Mouse (Mus musculus) intestine, postnatal 0 days (tissue): ENCODE results near the gene Lamtor2. TPM values are rescaled to one million over a fixed set of nuclear protein-coding genes. Genes with fewer than 3 reads are reported as not detected.

Experiments used
- ATAC-seq: fragments of 200-750 bp; cut with Nextera tagmentation; 2 replicates; pipeline ENCODE4 v1.8.0; 2017; ENCODE audit warnings: mild to moderate bottlenecking, moderate TSS enrichment, moderate library complexity
- H3K27ac ChIP-seq: fragments of 300-500 bp; sonication (generic); 2 replicates; pipeline ENCODE4 v1.5.1; 2014; ENCODE audit warnings: mild to moderate bottlenecking, low read depth, low read length, moderate library complexity
- H3K27me3 ChIP-seq: fragments of 300-500 bp; sonication (generic); replicated peaks from 2 replicates; pipeline ENCODE4 v1.6.1; 2014; ENCODE audit warnings: low read length, mixed read lengths; ENCODE audit not compliant: control insufficient read depth, insufficient read depth
- H3K36me3 ChIP-seq: fragments of 300-500 bp; sonication (generic); 2 replicates; pipeline ENCODE4 v1.6.1; 2014; ENCODE audit warnings: mild to moderate bottlenecking, moderate library complexity; ENCODE audit not compliant: control insufficient read depth, insufficient read depth
- H3K4me1 ChIP-seq: fragments of 300-500 bp; sonication (generic); replicated peaks from 2 replicates; pipeline ENCODE4 v1.6.1; 2014; ENCODE audit warnings: antibody characterized with exemption, low read length, mixed read lengths; ENCODE audit not compliant: control insufficient read depth, insufficient read depth
- H3K4me2 ChIP-seq: fragments of 300-500 bp; sonication (generic); replicated peaks from 2 replicates; pipeline ENCODE4 v1.6.1; 2014; ENCODE audit warnings: low read depth, mild to moderate bottlenecking, moderate library complexity
- H3K4me3 ChIP-seq: fragments of 300-500 bp; sonication (generic); 2 replicates; pipeline ENCODE4 v1.5.1; 2014; ENCODE audit warnings: low read depth, low read length
- H3K9ac ChIP-seq: fragments of 300-500 bp; sonication (generic); 2 replicates; pipeline ENCODE4 v1.6.1; 2014; ENCODE audit warnings: mild to moderate bottlenecking, low read depth, low read length
- H3K9me3 ChIP-seq: fragments of 300-500 bp; sonication (generic); 2 replicates; pipeline ENCODE4 v1.6.1; 2016; ENCODE audit warnings: mixed run types; ENCODE audit not compliant: control insufficient read depth
- CTCF ChIP-seq: sonication (generic); IDR thresholded peaks from 2 replicates; pipeline ENCODE4 v1.5.1; 2016; ENCODE audit warnings: low read depth, mild to moderate bottlenecking, control low read depth, antibody characterized with exemption, moderate library complexity
- WGBS: fragments of 180-500 bp; shearing (Covaris S2); extraction: QIAGEN DNeasy Blood & Tissue Kit; methylation state at CpG from one replicate; pipeline ENCODE4 v1.1.7; 2014; 5-methylcytosine and 5-hydroxymethylcytosine counted together
- polyA plus RNA-seq: library from polyadenylated mRNA; unstranded; fragments of >200 nt; fragmentation: Nextera tagmentation; extraction: Ambion mirVana; gene quantifications from 2 replicates; pipeline ENCODE4 v1.2.1, GENCODE M21; 2015

Lamtor2 gene
- polyA plus RNA-seq, 1 experiment from 2014 or later, result 171 TPM

DNA sequence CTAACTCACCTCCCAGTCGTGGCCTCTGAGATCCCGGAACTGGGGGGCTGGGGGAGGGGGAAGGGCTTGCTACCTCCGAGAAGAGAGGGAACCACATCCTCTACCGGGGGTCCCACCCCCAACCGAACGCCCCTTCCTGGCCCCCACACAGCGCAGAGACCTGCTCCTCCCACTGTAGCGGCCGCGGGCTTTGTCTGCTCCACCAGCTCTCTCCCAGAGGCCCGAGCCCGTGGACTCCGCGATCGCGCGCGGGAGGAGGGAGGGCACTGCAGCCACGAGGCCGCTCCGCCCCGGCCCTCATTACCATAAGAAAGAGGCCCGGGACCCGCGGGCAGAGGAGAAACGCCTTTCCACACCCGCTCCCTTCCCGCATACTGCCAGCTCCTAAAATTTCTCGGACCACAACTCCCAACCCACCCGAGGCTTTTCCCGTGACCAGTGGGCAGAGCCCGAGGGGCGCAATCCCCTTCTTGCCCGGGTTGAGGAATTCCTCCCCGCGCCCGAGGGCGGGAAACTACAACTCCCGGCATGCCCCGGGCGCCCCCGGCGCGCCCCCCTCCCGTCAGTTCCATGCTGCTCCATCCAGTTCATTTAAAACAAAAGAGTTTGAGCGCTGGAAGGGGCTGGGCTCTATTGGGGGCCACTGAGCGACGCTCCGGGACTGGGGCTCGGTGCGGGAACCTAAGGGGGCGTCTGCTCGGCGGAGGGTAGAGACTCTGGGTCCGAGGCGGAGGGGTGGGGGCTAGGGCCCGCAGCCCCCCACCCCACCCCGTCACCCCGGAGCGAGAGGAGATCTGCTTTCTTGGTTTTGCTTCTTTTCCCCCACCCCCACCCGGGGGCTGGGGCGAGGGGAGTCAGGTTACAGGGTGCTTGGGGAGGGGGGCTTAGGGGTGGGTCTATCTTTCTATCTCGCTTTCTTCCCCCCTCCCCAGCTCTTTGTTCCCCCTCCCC lies 21.3 kb downstream of the Lamtor2 start:
- H3K4me1 ChIP-seq, result peaks cover 3% of the 10 kb centered on the region; the same call in 1 of the 2 replicates
- no peaks in the 10 kb centered on the region for H3K27me3 ChIP-seq
- under 1% methylated on average over 62 of the region's 63 CpGs for WGBS
- 0 out of 2 replicates have a peak, but pooled peaks have one; percentile 7 for TF ChIP-seq CTCF
- peak; percentile 69 for ATAC-seq
- H3K27ac ChIP-seq, result peak overlapping the region; percentile 60
- no peaks in the 10 kb centered on the region for H3K36me3 ChIP-seq
- peak overlapping the region; percentile 97 for H3K4me2 ChIP-seq
- peak overlapping the region; percentile 76 for H3K4me3 ChIP-seq
- peak overlapping the region; percentile 57 for H3K9ac ChIP-seq
- no peaks in the 10 kb centered on the region for H3K9me3 ChIP-seq

GRCm38 (mm10) chr3:88530082-88530864 lies 22.6 kb downstream of the Lamtor2 start:
- WGBS, result 32% methylated on average over 11 of the region's 11 CpGs
- Histone ChIP-seq H3K27ac (no peak overlapping the region), H3K4me3 (peak overlapping the region; percentile 76), H3K4me2 (peak overlapping the region; percentile 97), H3K27me3 (no peaks in the 10 kb centered on the region), H3K36me3 (no peaks in the 10 kb centered on the region; the same call in 1 of the 2 replicates), H3K9me3 (no peaks in the 10 kb centered on the region), H3K4me1 (peaks cover 3% of the 10 kb centered on the region; the same call in 1 of the 2 replicates), H3K9ac (no peak overlapping the region)
- ATAC-seq, result no peak
- no peak for TF ChIP-seq CTCF

GRCm38 (mm10) chr3:88529204-88530000 lies 23.5 kb downstream of the Lamtor2 start:
- no peak overlapping the region for H3K27ac ChIP-seq
- no peak overlapping the region for H3K9ac ChIP-seq
- no peak for TF ChIP-seq CTCF
- H3K4me1 ChIP-seq, result peaks cover 3% of the 10 kb centered on the region; the same call in 1 of the 2 replicates
- no peaks in the 10 kb centered on the region; the same call in 1 of the 2 replicates for H3K36me3 ChIP-seq
- H3K4me2 ChIP-seq, result no peak overlapping the region
- no peaks in the 10 kb centered on the region for H3K27me3 ChIP-seq
- H3K4me3 ChIP-seq, result no peak overlapping the region
- H3K9me3 ChIP-seq, result no peaks in the 10 kb centered on the region
- no peak for ATAC-seq
- WGBS, result 53% methylated on average over 7 of the region's 7 CpGs

DNA sequence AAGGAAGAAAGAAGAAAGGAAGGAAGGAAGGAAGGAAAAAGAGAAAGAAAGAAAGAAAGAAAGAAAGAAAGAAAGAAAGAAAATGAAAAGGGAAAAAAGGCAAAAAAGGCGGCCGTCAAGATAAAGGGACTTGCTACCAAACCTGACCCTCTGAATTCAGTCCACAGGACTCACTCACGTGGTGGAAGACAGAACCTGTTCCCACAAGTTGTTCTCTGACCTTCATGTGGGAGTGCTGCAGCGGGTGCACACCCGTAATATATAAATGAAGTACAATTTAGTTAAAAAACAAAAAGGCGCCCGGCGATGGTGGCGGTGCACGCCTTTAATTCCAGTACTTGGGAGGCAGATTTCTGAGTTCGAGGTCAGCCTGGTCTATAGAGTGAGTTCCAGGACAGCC lies 24.2 kb downstream of the Lamtor2 start:
- 81% methylated on average over 11 of the region's 11 CpGs for WGBS
- Histone ChIP-seq H3K9me3 (no peaks in the 10 kb centered on the region), H3K4me3 (no peak overlapping the region), H3K9ac (no peak overlapping the region), H3K27me3 (no peaks in the 10 kb centered on the region), H3K4me2 (no peak overlapping the region), H3K4me1 (peaks cover 3% of the 10 kb centered on the region; the same call in 1 of the 2 replicates), H3K27ac (no peak overlapping the region), H3K36me3 (no peaks in the 10 kb centered on the region; the same call in 1 of the 2 replicates)
- ATAC-seq, result no peak
- TF ChIP-seq CTCF, result no peak

DNA sequence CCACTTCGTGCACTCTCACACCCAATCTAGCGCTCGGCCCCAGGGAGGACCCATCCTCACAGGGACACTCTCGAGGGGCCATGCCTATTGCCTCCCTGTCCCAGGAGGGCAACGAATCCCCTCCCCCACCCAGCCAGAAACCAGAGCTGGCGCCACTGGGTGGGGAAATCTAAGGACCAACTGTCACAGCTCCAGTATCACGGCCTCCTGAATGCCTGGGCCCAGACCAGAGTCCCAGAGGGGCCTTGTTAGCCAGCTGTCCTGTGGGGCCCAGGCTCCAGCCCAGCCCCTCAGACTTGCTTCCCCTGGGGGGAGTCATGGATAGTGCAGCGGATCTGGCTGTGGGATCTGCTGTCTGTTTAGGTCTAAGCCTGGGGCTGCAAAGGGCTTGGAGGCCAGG lies 25.3 kb downstream of the Lamtor2 start:
- no peaks in the 10 kb centered on the region for H3K9me3 ChIP-seq
- H3K4me2 ChIP-seq, result no peak overlapping the region
- no peaks in the 10 kb centered on the region; the same call in 1 of the 2 replicates for H3K36me3 ChIP-seq
- ATAC-seq, result no peak
- H3K4me1 ChIP-seq, result no peaks in the 10 kb centered on the region; the same call in 1 of the 2 replicates
- WGBS, result 60% methylated on average over 8 of the region's 8 CpGs
- no peak overlapping the region for H3K9ac ChIP-seq
- TF ChIP-seq CTCF, result no peak
- H3K27ac ChIP-seq, result no peak overlapping the region
- no peak overlapping the region for H3K4me3 ChIP-seq
- H3K27me3 ChIP-seq, result no peaks in the 10 kb centered on the region
